Mouse (Mus musculus) liver, embryonic 13.5 days (tissue): ENCODE measurements around the gene Taar2. TPM values are rescaled to one million over a fixed set of nuclear protein-coding genes. Genes with fewer than 3 reads are reported as not detected.

Source experiments
- ATAC-seq: fragments of 200-750 bp; cut with Nextera tagmentation; 2 replicates; pipeline ENCODE4 v1.8.0; 2017; ENCODE audit warnings: low read depth, mild to moderate bottlenecking, moderate number of reproducible peaks, moderate library complexity
- DNase-seq: peaks from one replicate; pipeline ENCODE4 v3.0.0; 2022
- H3K27ac ChIP-seq: fragments of 300-500 bp; sonication (generic); 2 replicates; pipeline ENCODE4 v1.5.1; 2015; ENCODE audit warnings: moderate library complexity, mild to moderate bottlenecking, inconsistent platforms
- H3K27me3 ChIP-seq: fragments of 300-500 bp; sonication (generic); 2 replicates; pipeline ENCODE4 v1.6.1; 2015; ENCODE audit warnings: mild to moderate bottlenecking, inconsistent platforms
- H3K36me3 ChIP-seq: fragments of 300-500 bp; sonication (generic); 2 replicates; pipeline ENCODE4 v1.6.1; 2015; ENCODE audit warnings: mild to moderate bottlenecking, inconsistent platforms
- H3K4me1 ChIP-seq: fragments of 300-500 bp; sonication (generic); replicated peaks from 2 replicates; pipeline ENCODE4 v1.6.1; 2015; ENCODE audit warnings: inconsistent platforms
- H3K4me2 ChIP-seq: fragments of 300-500 bp; sonication (generic); 2 replicates; pipeline ENCODE4 v1.6.1; 2015; ENCODE audit warnings: inconsistent platforms, mild to moderate bottlenecking, moderate library complexity
- H3K4me3 ChIP-seq: fragments of 300-500 bp; sonication (generic); replicated peaks from 2 replicates; pipeline ENCODE4 v1.5.1; 2015; ENCODE audit warnings: mild to moderate bottlenecking, inconsistent platforms
- H3K9ac ChIP-seq: fragments of 300-500 bp; sonication (generic); 2 replicates; pipeline ENCODE4 v1.6.1; 2015; ENCODE audit warnings: mild to moderate bottlenecking, inconsistent platforms
- H3K9me3 ChIP-seq: fragments of 300-500 bp; sonication (generic); replicated peaks from 2 replicates; pipeline ENCODE4 v1.6.1; 2016; ENCODE audit warnings: inconsistent platforms
- WGBS: fragments of 180-500 bp; shearing (Covaris S2); methylation state at CpG from one replicate; pipeline ENCODE4 v1.1.7; 2015; ENCODE audit not compliant: insufficient replicate concordance; 5-methylcytosine and 5-hydroxymethylcytosine counted together
- polyA plus RNA-seq: library from polyadenylated mRNA; unstranded; fragments of >200 nt; fragmentation: Nextera tagmentation; extraction: Ambion mirVana; gene quantifications from 2 replicates; pipeline ENCODE4 v1.2.1, GENCODE M21; 2015

The Taar2 gene
- polyA plus RNA-seq, 1 experiment from 2014 or later: not detected

DNA sequence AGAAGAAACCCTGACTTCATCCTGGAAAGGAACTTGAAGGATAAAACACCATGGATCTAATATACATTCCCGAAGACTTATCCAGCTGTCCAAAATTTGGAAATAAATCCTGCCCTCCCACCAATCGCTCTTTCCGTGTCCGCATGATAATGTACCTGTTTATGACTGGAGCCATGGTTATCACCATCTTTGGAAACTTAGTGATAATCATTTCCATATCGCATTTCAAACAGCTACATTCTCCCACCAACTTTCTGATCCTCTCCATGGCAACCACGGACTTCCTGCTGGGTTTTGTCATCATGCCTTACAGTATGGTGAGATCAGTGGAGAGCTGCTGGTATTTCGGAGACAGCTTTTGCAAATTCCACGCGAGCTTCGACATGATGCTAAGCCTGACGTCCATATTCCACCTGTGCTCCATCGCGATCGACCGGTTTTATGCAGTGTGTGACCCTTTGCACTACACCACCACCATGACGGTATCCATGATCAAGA is 11.2 kb downstream of the Taar2 start, which contains the start of gene Taar3:
TSS of gene Taar3 (plus strand) at position 51 of the 498 bp plus-strand sequence.
- no peaks in the 10 kb centered on the region for H3K4me1 ChIP-seq
- no peaks in the 10 kb centered on the region for H3K9me3 ChIP-seq
- 71% methylated on average over 16 of the region's 16 CpGs for WGBS
- H3K9ac ChIP-seq: no peak within 1 kb of the TSS
- ATAC-seq (no peak), DNase-seq (no peak)
- no peak within 1 kb of the TSS for H3K4me2 ChIP-seq
- no peak within 1 kb of the TSS for H3K27ac ChIP-seq
- no peaks in the 10 kb centered on the region for H3K27me3 ChIP-seq
- H3K4me3 ChIP-seq: no peak within 1 kb of the TSS
- H3K36me3 ChIP-seq: no peaks in the 10 kb centered on the region

DNA sequence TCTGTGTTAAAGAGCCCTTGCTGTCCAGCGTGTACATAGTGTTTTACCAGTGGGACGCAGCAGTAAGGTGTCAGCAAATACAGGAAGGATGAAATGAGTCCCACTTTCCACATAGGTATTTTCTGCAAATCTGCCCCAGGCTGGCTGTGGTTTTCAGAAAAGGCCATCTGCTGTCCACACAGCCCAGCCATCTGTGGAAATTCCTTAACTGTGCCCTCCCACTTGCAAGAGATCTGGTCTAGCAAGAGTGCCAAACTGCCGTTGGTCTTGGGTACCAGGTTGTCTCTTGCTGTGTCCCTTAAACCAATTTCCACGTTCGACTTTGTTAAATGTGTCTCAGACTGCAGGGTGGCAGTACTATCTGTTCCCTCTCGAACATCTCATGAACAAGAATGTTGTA is 13.3 kb downstream of the Taar2 start:
- no peak for DNase-seq
- no peaks in the 10 kb centered on the region for H3K27me3 ChIP-seq
- no peak overlapping the region for H3K4me2 ChIP-seq
- H3K4me1 ChIP-seq: no peaks in the 10 kb centered on the region
- 65% methylated on average over 6 of the region's 6 CpGs for WGBS
- no peak overlapping the region for H3K4me3 ChIP-seq
- H3K36me3 ChIP-seq: no peaks in the 10 kb centered on the region
- H3K27ac ChIP-seq: no peak overlapping the region
- H3K9me3 ChIP-seq: no peaks in the 10 kb centered on the region
- H3K9ac ChIP-seq: no peak overlapping the region
- ATAC-seq: no peak

DNA sequence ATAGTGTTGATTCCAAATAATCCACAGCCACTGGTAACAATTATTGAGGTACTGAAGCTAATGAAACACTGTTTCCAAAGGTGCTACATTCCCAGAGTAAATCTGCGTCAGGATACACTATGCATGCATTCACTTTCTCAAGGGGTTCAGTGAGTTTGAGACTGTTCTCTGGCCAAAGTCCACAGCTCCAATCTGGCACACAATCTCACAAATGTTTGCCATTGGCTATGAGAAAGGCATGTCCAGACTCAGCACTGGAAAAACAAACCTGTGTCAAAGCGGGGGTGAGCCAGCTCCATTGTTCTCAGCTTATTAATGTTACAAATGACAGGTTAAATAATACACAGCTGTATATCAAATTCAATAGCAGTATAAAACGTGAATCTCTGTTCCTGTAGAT is 20.7 kb downstream of the Taar2 start:
- Histone ChIP-seq H3K4me1 (no peaks in the 10 kb centered on the region), H3K9me3 (no peaks in the 10 kb centered on the region), H3K36me3 (no peaks in the 10 kb centered on the region), H3K27me3 (no peaks in the 10 kb centered on the region), H3K27ac (no peak overlapping the region), H3K4me3 (no peak overlapping the region), H3K9ac (no peak overlapping the region), H3K4me2 (no peak overlapping the region)
- ATAC-seq (no peak), DNase-seq (no peak)
- 49% methylated on average over 3 of the region's 3 CpGs for WGBS

DNA sequence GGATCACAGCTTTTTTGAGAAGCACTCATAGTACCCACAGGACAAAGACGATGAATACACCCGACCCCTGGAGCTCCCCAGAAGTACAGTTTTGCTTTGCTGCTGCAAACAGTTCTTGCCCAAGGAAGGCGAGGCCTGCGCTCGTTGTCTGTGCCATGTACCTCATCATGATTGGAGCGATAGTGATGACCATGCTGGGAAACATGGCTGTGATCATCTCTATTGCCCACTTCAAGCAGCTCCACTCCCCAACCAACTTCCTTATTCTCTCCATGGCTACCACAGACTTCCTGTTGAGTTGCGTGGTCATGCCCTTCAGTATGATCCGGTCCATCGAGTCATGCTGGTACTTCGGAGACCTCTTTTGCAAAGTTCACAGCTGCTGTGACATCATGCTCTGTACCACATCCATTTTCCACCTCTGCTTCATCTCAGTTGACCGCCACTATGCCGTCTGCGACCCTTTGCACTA is 22.1 kb downstream of the Taar2 start, which contains the start of gene Taar4:
TSS of gene Taar4 (plus strand) at position 51 of the 472 bp plus-strand sequence.
- no peak for ATAC-seq
- Histone ChIP-seq H3K4me2 (no peak within 1 kb of the TSS), H3K27me3 (no peaks in the 10 kb centered on the region), H3K9ac (no peak within 1 kb of the TSS), H3K4me1 (no peaks in the 10 kb centered on the region), H3K36me3 (no peaks in the 10 kb centered on the region), H3K4me3 (no peak within 1 kb of the TSS), H3K27ac (no peak within 1 kb of the TSS), H3K9me3 (no peaks in the 10 kb centered on the region)
- no peak for DNase-seq
- WGBS: 69% methylated on average over 13 of the region's 13 CpGs

DNA sequence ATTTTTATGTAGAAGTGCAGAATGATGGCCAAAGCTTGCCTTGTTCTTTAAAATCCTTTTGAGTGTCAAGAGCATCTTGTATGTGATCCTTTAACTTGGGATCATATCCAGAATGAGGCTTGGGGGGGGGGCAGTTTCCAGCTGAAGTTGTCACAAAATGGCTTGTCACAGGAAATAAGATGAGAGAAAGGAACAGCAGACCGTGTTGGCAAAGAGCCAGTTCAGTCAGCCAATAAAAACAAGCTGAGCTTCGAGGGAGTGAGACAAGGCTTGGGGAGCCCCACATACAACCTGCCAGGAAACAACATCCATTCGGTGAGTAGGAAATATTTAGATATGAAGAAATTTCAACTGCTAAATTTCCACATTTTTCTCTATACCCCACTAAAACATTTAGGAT is 25.1 kb downstream of the Taar2 start:
- Histone ChIP-seq H3K27ac (no peak overlapping the region), H3K4me1 (no peaks in the 10 kb centered on the region), H3K36me3 (no peaks in the 10 kb centered on the region), H3K27me3 (no peaks in the 10 kb centered on the region), H3K4me3 (no peak overlapping the region), H3K4me2 (no peak overlapping the region), H3K9me3 (no peaks in the 10 kb centered on the region), H3K9ac (no peak overlapping the region)
- ATAC-seq (no peak), DNase-seq (no peak)
- WGBS: 47% methylated on average over 3 of the region's 3 CpGs

DNA sequence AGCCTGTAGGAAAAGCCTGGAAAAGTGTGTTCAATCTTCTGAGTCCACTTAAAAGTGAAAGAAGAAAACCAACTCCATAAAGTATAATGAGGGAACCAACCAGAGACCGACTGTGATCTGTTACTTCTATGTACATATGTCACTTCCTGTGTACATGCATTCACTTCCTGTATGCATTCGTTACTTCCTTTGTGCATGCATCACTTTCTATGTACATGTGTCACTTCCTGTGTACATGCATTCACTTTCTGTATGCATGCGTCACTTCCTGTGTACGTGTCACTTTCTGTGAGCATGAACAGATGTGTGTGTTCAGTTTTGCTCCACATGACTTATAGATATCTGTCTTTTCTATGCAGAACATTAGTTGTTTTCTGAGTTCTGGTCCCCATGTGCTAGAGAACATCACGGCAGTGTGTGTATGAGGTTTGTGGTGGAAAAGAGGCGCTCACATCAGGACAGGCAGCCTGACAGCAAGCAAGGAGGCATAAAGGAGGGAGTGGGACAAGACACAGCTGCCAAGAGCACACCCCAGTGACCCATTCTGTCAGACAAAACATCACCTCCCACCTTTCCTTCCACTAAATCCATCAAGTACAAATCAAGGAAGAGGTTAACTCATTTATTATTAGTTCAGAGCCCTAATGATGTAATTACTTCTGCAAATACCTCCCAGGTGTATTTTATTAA is 26.7 kb downstream of the Taar2 start:
- no peak overlapping the region for H3K9ac ChIP-seq
- ATAC-seq (no peak), DNase-seq (no peak)
- H3K27ac ChIP-seq: no peak overlapping the region
- H3K4me1 ChIP-seq: no peaks in the 10 kb centered on the region
- no peaks in the 10 kb centered on the region for H3K36me3 ChIP-seq
- no peak overlapping the region for H3K4me2 ChIP-seq
- H3K4me3 ChIP-seq: no peak overlapping the region
- no peaks in the 10 kb centered on the region for H3K9me3 ChIP-seq
- H3K27me3 ChIP-seq: no peaks in the 10 kb centered on the region
- 70% methylated on average over 6 of the region's 6 CpGs for WGBS

DNA sequence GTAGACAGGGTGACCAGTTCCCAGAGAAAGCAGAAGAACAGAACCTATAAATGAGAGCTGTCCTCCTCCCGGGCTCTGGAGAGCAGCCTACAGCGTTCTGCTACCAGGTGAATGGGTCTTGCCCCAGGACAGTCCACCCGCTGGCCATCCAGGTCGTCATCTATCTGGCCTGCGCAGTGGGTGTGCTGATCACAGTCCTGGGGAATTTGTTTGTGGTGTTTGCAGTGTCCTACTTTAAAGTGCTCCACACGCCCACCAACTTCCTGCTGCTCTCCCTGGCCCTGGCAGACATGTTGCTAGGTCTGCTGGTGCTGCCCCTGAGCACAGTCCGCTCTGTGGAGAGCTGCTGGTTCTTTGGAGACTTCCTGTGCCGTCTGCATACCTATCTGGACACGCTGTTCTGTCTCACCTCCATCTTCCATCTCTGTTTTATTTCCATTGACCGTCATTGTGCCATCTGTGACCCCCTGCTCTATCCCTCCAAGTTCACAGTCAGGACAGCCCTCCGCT is 32.3 kb downstream of the Taar2 start, which contains the start of gene Taar5:
TSS of gene Taar5 (plus strand) at position 51 of the 510 bp plus-strand sequence.
- Histone ChIP-seq H3K36me3 (no peaks in the 10 kb centered on the region), H3K27me3 (no peaks in the 10 kb centered on the region), H3K9me3 (no peaks in the 10 kb centered on the region), H3K27ac (no peak within 1 kb of the TSS), H3K4me3 (no peak within 1 kb of the TSS), H3K4me1 (no peaks in the 10 kb centered on the region), H3K4me2 (no peak within 1 kb of the TSS), H3K9ac (no peak within 1 kb of the TSS)
- ATAC-seq (no peak), DNase-seq (no peak)
- 66% methylated on average over 11 of the region's 11 CpGs for WGBS

DNA sequence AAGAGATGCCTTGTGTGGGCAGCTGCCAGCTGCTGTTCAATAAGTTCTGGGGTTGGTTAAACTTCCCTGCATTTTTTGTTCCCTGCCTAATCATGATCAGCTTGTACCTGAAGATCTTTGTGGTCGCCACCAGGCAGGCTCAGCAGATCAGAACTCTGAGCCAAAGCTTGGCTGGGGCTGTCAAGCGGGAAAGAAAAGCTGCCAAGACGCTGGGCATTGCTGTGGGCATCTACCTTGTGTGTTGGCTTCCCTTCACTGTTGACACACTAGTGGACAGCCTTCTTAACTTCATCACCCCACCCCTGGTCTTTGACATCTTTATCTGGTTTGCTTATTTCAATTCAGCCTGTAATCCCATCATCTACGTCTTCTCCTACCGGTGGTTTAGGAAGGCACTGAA is 32.9 kb downstream of the Taar2 start:
- DNase-seq: no peak
- no peak for ATAC-seq
- H3K27ac ChIP-seq: no peak overlapping the region
- H3K9ac ChIP-seq: no peak overlapping the region
- H3K4me2 ChIP-seq: no peak overlapping the region
- no peaks in the 10 kb centered on the region for H3K9me3 ChIP-seq
- no peaks in the 10 kb centered on the region for H3K4me1 ChIP-seq
- H3K36me3 ChIP-seq: no peaks in the 10 kb centered on the region
- WGBS: 71% methylated on average over 5 of the region's 5 CpGs
- H3K27me3 ChIP-seq: no peaks in the 10 kb centered on the region
- no peak overlapping the region for H3K4me3 ChIP-seq

DNA sequence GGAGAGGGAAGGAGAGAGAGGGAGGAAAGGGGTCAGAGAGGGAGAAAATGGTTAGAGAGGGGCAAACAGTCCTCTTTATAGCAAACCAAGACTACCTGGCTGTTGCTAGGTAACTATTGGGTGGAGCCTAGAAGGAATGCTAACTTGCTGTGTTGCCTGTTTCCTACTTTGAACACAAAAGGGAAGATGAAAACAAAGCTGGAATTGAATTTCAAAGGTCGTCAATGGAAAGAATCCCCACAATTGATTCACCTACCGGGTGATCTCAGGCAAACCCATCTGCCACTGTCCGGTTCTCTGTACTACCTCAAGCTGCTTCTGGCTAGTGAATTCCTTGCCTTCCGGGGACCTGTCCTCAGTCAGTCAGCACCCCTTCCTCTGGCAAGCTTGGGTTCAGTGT is 39.6 kb downstream of the Taar2 start:
- no peaks in the 10 kb centered on the region for H3K36me3 ChIP-seq
- H3K4me2 ChIP-seq: no peak overlapping the region
- no peak overlapping the region for H3K4me3 ChIP-seq
- no peaks in the 10 kb centered on the region for H3K9me3 ChIP-seq
- no peak overlapping the region for H3K9ac ChIP-seq
- ATAC-seq: no peak
- no peaks in the 10 kb centered on the region for H3K27me3 ChIP-seq
- H3K27ac ChIP-seq: no peak overlapping the region
- no peak for DNase-seq
- WGBS: 54% methylated on average over 4 of the region's 4 CpGs
- no peaks in the 10 kb centered on the region for H3K4me1 ChIP-seq

DNA sequence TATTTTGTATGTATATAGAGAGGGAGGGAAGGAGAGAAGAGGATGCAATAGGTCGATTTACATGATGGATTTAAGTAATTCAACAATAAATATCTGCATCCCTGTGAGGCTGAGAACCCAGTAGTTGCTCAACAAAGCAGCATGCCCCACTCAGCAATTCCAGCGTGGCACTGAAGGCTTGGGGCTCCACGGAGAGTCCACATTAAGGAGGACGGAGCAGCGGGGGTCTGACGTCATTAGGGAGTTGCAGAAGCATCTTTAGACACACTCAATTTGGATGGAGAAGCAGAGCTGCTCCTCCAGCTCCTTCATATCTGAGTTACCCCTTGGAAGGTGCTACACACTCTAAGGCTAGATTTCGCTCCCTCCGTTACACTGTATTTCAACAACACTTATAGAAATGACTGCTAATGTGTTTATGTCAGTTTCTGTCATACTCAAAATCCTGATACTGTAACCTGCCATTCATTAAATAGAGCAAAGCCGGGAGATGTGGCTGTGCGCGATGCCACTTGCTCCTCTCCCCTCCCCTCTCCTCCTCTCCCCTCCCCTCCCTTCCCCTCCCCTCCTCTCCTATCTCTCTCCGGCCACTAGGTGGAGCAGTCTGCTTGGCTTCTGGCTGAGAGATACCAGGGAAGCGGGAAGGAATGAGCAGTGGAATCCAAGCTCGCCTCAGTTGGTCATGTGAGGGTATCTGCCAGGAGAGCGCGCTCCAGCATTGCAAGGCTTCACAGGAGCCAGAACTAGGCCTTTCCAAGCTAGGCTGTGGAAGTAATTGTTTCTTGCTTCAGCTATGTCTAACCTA is 40.7 kb downstream of the Taar2 start:
- WGBS: 36% methylated on average over 16 of the region's 16 CpGs
- peak; percentile 36 for DNase-seq
- peak; percentile 63 for ATAC-seq
- no peaks in the 10 kb centered on the region for H3K9me3 ChIP-seq
- no peak overlapping the region for H3K27ac ChIP-seq
- H3K36me3 ChIP-seq: no peaks in the 10 kb centered on the region
- H3K4me1 ChIP-seq: no peaks in the 10 kb centered on the region
- no peak overlapping the region for H3K4me2 ChIP-seq
- no peaks in the 10 kb centered on the region for H3K27me3 ChIP-seq
- no peak overlapping the region for H3K9ac ChIP-seq
- H3K4me3 ChIP-seq: no peak overlapping the region

DNA sequence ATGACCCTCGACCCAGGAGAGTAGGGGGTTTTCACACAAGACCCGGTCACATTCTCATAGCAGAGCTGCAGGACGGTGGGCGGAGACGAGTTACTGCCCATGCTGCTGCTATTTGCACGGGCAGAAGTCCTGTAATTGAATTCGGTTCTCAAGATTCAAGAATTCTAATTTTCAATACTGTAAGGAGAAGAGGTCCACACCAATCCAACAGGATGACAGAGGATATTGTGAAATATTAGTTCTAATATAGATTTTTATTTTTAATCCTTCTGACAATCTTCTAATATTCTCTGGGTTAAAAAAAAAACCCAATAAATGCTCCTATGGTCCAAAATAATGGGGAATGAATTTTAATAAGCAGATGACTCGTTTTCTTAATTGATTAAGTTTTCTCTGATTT is 47.2 kb downstream of the Taar2 start, which contains the start of gene Taar6:
TSS of gene Taar6 (minus strand) at position 101 of the 400 bp plus-strand sequence.
- Histone ChIP-seq H3K4me3 (no peak within 1 kb of the TSS), H3K4me1 (no peaks in the 10 kb centered on the region), H3K36me3 (no peaks in the 10 kb centered on the region), H3K4me2 (no peak within 1 kb of the TSS), H3K9me3 (no peaks in the 10 kb centered on the region), H3K9ac (no peak within 1 kb of the TSS), H3K27me3 (no peaks in the 10 kb centered on the region), H3K27ac (no peak within 1 kb of the TSS)
- 53% methylated on average over 8 of the region's 8 CpGs for WGBS
- ATAC-seq (no peak), DNase-seq (no peak)
